Mouse (Mus musculus): ENCODE measurements around the gene Cd276.

Cd276 gene

DNA sequence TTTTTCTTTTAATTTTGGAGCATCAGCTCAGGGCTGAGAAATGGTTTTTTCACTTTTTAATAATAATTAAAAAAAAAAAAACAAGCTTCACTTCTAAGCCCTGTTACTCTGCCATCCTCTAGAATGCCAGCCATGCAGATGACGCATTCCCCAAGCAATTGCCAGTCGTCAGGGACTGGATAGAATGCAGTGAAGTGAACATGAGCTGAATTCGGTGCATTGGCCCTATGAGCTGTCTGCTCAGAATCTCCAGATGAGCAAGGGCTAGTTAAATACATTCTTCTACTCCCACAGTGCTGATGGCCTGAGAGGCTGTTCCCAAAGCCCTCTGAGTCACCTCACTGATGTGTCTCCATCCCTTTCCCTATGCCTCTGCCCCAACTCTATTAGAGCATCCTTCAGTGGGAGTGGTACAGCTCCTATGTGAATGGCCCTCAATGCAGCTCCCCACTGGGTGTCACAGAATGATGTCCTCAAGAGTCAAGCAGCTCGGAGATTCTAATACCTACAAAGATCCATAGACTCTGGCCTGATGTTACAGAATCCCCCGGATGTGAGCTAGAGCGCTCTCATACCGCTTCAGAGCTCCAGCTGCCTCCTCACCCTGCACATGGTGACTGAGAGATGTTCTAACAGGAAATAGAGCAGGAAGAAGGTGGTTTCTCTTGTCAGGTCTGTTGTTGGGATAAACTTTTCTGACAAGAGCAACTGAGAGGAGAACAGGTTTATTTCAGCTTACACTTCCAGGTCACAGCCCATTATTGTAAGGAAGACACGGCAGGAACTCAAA, 47.8 kb downstream of the Cd276 start:
- DNase-seq = no peak

DNA sequence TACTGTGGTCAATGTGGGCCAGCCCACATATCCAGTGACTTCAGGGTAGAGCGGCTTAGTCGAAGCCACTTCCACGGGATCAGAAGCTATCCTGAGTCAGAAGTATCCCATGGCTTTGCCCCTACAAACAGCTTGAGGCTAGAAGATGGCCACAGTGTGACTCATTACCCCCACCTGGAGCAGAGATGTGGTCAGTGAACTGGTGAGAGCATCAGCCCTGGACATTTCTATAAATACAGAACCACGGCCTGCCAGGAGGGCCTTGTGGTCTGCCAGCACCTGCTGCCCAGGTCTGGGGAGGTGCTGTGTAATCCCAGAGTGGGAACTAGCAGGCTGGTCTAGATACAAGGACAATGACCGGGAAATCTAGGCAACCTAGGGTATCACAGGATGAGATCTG, 54.3 kb downstream of the Cd276 start:
- no peak for DNase-seq

DNA sequence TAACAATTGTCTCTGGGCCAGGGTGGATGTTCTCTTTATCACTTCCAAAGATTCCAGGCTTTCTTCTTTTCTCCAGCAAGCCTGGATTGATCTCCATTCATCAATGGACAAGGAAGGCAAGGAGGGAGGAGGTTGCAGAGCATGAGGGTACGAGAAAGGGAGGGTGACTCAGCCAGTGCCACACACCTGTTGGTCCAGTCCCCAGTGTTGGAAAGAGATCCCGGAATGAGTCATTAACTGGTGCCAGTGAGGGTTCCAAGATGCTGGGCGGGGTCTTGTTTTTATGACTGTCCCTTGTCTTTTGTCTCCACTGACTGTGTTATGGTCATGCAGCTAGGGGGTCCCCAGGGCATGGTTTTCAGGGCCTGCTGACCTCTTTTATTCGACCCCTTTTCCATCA, 57.3 kb downstream of the Cd276 start:
- no peak for DNase-seq

DNA sequence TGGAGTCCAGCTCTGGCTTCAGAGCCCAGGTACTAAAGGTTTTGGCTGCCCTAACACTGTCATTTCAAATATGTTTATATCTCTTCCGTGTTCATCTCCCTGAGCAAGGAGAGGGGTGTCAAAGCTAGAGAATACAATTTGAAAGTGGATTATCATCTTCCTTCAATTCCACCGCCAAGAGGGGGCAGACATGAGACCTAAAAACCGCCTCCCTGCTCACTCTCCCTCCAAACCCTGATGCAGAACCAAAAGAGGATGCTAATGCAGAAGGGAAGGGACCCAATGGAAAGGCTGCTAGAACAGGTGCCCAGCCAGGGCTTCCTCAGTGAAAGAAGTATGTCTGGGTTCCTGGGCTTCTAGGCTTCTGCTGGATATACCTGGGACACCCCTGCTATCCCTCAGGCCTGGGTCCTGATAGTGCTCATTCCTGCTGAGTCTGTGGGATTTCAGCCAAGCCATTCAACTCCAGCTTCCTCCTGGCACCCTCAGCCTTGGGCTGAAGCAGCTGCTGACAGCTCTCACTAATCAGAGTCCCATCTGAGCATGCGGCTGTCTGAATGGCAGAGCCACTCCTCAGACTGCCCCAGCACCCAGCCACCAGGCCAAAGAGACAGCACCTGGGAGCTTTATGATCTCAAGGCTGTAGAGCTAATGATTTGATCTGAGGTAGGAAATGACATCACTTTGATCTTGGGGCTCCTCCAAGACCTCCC, 58.6 kb downstream of the Cd276 start:
- no peak for DNase-seq

DNA sequence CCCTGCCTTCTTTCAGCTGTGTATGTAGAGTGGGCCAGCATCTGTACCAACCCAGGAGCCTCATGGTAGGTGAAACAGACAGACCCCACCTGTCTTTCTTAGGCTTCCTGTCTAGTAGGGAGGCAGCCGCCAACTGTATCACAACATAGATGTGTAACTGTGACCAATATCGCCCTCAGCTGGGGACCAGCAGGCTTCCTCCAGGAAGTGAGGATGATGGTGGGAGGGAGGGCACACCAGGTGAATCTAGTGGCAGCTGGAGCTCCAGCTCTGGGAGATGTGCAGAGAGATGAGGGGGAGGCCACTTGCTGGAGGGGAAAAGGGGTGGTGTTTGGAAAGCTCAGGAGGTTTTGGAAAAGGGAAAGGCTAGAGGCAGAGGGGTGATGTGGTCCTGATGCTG, 60.2 kb downstream of the Cd276 start:
- no peak for DNase-seq

DNA sequence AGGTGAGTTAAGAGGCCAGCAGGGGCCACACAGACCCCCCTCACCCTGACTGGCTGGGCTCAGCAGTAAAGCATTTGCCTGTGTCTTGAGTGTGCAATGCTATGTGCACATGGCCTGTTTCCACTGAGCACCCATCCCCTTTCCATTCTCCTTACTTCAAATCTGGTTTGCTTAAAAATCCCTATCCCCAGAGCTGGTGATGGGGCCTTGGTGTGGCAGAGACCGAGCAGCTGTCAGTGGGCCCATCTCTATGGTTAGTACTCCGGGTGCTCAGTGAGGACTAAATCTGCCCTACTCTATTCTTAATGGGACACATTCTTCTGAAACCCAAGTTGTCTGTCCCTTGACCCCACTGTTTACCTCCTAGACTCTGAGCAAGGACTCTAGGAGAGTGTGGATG, 64.8 kb downstream of the Cd276 start:
- no peak for DNase-seq

DNA sequence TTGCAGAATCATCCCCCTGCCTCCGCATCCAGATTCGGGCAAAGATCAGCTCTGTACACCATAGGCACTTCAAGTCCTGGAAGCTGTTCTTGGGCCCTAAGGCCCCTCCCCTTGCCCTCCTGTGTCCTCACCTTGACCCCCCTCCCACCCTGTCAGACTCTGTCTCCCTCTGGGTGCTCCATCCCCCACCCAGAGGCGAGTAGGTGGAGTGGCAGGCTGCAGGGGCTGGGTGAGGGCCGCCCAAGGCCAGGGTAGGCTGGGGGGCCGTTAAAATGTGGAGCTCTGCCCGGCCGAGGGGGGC, 65.4 kb downstream of the Cd276 start:
- no peak for DNase-seq

DNA sequence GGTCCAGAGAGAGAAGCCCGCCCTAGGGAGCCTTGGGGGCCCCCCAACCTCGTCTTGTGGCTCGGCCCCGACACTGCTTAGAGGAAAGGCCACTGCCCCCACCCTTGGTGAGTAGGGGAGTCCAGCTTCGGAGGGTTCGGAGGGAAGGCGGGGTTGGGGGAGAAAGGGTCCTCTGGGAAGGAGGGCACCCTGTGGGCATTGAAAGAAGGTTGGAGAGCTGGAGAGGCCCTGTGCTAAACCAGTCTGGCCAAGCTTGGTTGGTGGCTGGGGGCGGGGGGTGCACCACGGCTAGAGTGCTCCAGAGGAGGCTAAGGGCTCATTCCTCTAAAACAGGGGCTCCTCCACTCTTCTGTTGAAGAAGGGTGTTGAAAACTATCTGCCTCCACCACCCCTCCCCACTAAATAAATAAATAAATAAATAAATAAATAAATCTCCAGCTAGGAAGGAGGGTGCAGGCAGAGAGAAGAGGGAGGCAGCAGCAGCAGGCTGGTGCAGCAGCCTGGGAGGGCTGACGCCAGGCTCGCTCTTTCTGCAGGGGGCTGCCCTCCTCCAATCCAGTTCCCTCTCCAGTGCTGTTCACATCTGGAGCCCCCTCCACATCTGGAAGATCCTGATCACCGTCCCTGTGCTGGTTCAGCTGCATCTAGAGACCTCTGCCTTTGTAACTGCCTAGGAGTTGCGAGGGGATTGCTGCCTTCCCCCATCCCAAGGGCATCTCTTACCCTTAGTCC, 65.9 kb downstream of the Cd276 start:
- DNase-seq = no peak

DNA sequence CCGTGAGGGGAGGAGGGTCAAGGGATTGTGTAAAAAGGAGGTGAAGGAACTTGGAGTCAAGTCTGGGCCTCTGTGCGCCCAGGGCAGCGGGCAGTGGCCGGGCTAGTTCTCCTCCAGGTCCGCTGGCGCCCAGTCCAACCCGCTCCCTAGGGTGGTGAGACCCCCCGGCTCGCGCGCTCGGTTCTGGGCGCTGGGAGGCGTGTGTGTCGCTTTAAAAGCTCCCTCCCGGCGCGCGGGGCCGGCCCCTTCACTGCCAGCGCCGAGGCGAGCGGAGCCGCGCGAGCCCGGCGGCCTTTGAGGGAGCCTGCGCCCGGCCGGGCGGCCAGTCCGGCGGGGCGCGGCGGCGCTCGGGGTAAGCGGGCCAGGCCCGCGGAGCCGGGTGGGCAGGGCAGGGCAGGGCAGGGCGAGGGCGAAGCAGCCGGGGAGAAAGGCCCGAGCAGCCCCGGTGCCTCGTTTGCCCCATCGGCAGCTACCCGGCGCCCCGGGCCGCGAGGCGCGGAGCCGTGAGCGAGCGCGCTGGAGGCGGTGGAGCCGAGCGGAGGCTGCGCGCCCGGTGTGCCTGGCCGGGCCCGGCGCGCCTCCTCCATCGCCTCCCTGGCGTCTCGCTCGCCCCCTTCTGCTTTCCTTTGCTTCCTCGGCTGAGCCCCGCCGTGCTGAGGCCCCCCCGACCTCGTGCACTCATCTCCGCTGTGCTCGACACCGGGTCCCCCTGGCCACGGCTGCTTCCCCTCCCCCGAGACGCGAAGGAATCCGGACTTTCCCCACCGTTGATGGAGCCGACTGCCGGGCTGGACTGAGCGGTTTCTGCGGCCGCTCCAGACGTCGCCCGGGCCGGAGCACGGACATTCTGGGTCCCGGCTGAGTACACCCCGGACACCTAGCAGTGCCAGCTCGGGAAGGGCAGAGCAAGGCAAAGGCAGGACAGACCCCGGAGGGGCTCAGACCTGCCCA, 67.1 kb downstream of the Cd276 start, which contains the start of gene Insyn1:
Gene Insyn1, plus strand, starts transcription at position 753 of the 951 bp plus-strand sequence.
- peak; percentile 43 to 67 for DNase-seq

DNA sequence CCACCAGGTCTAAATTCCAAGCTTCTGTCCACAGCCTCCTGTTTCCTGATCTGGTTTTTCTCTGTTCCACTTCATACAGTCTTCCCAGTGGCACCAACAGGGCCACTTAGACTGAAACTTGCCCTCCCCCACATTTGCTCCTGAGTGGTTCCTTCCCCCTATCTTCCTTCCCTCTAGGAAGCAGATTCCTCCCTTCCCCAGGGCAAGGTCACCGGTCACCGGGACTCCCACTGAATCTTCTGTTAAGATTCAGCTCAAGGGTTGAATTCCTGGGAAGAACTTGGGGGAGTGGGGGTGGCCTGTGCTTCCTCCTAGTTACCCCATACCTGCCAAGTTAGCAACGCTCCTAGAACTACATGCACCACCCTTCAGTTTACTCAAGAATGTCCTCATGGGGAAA, 68.2 kb downstream of the Cd276 start:
- no peak for DNase-seq

Data from kidney, postnatal 25 days (tissue).